Mouse (Mus musculus): ENCODE measurements at regions not wholly inside any gene's neighbourhood (a gene's known extent, or its start where the extent isn't known, plus 50 kb on each side); places are given as distances from the start of the nearest gene placed in this dataset.
A peak's percentile ranks its signal among the peaks of the same experiment; 100 is the strongest.
"Not testable (repeated sequence)": the region's sequence is repeated elsewhere in the genome, so short reads cannot be mapped to it uniquely, and the experiment has no call there.

GRCm38 (mm10) chr5:45382804-45383203, 67.2 kb downstream of the Qdpr start:
- Histone ChIP-seq H3K4me1 (ENCODE audit: control insufficient read depth, insufficient read depth, insufficient read length, low read length) (no peaks in the 10 kb centered on the region), H3K27ac (replicated peaks; ENCODE audit: low read depth, low read length) (no peak overlapping the region), H3K4me3 (ENCODE audit: insufficient read depth, low read depth, low read length) (no peak overlapping the region)

- H3K4me1 ChIP-seq (ENCODE audit: control insufficient read depth, insufficient read depth, insufficient read length, low read length): no peaks in the 10 kb centered on the region
- H3K27ac ChIP-seq (replicated peaks; ENCODE audit: low read depth, low read length): no peak overlapping the region
- H3K4me3 ChIP-seq (ENCODE audit: insufficient read depth, low read depth, low read length): no peak overlapping the region
Observed at GRCm38 (mm10) chr5:45378486-45378885, 71.5 kb downstream of the Qdpr start.

- H3K4me3 ChIP-seq (ENCODE audit: insufficient read depth, low read depth, low read length): no peak overlapping the region
- no peak overlapping the region for H3K27ac ChIP-seq (replicated peaks; ENCODE audit: low read depth, low read length)
- no peaks in the 10 kb centered on the region for H3K4me1 ChIP-seq (ENCODE audit: control insufficient read depth, insufficient read depth, insufficient read length, low read length)
Observed at GRCm38 (mm10) chr5:45373069-45373468, 77.0 kb downstream of the Qdpr start.

GRCm38 (mm10) chr5:45368451-45368850, 81.6 kb downstream of the Qdpr start:
- Histone ChIP-seq H3K4me1 (ENCODE audit: control insufficient read depth, insufficient read depth, insufficient read length, low read length) (no peaks in the 10 kb centered on the region), H3K27ac (replicated peaks; ENCODE audit: low read depth, low read length) (no peak overlapping the region), H3K4me3 (ENCODE audit: insufficient read depth, low read depth, low read length) (no peak overlapping the region)

GRCm38 (mm10) chr5:45360189-45360588, 89.8 kb downstream of the Qdpr start:
- Histone ChIP-seq H3K4me1 (ENCODE audit: control insufficient read depth, insufficient read depth, insufficient read length, low read length) (no peaks in the 10 kb centered on the region), H3K27ac (replicated peaks; ENCODE audit: low read depth, low read length) (no peak overlapping the region), H3K4me3 (ENCODE audit: insufficient read depth, low read depth, low read length) (no peak overlapping the region)

- Histone ChIP-seq H3K27ac (replicated peaks; ENCODE audit: low read depth, low read length) (no peak overlapping the region), H3K4me3 (ENCODE audit: insufficient read depth, low read depth, low read length) (no peak overlapping the region), H3K4me1 (ENCODE audit: control insufficient read depth, insufficient read depth, insufficient read length, low read length) (no peaks in the 10 kb centered on the region)
Observed at GRCm38 (mm10) chr5:45340411-45340810, 109.6 kb downstream of the Qdpr start.

GRCm38 (mm10) chr5:45336801-45337200, 113.2 kb downstream of the Qdpr start:
- no peak overlapping the region for H3K4me3 ChIP-seq (ENCODE audit: insufficient read depth, low read depth, low read length)

GRCm38 (mm10) chr5:45324468-45324867, 125.6 kb downstream of the Qdpr start:
- not testable (repeated sequence) for H3K4me3 ChIP-seq (ENCODE audit: insufficient read depth, low read depth, low read length); H3K4me1 ChIP-seq (ENCODE audit: control insufficient read depth, insufficient read depth, insufficient read length, low read length); H3K27ac ChIP-seq (replicated peaks; ENCODE audit: low read depth, low read length)

More at GRCm38 (mm10) chr5:45336801-45337200, 113.2 kb downstream of the Qdpr start:
- H3K4me1 ChIP-seq (ENCODE audit: control insufficient read depth, insufficient read depth, insufficient read length, low read length): no peaks in the 10 kb centered on the region
- H3K27ac ChIP-seq (replicated peaks; ENCODE audit: low read depth, low read length): no peak overlapping the region

GRCm38 (mm10) chr5:45323500-45323899, 126.5 kb downstream of the Qdpr start:
- H3K4me1 ChIP-seq (ENCODE audit: control insufficient read depth, insufficient read depth, insufficient read length, low read length): peaks cover 3% of the 10 kb centered on the region; the same call in 1 of the 2 replicates
- no peak overlapping the region for H3K27ac ChIP-seq (replicated peaks; ENCODE audit: low read depth, low read length)
- no peak overlapping the region for H3K4me3 ChIP-seq (ENCODE audit: insufficient read depth, low read depth, low read length)

- no peaks in the 10 kb centered on the region for H3K4me1 ChIP-seq (ENCODE audit: control insufficient read depth, insufficient read depth, insufficient read length, low read length)
- no peak overlapping the region for H3K4me3 ChIP-seq (ENCODE audit: insufficient read depth, low read depth, low read length)
- no peak overlapping the region for H3K27ac ChIP-seq (replicated peaks; ENCODE audit: low read depth, low read length)
Observed at GRCm38 (mm10) chr5:45318026-45318425, 132.0 kb downstream of the Qdpr start.

GRCm38 (mm10) chr5:45301120-45301519, 148.9 kb downstream of the Qdpr start:
- Histone ChIP-seq H3K27ac (replicated peaks; ENCODE audit: low read depth, low read length) (peak overlapping the region; percentile 73), H3K4me1 (ENCODE audit: control insufficient read depth, insufficient read depth, insufficient read length, low read length) (peaks cover 6% of the 10 kb centered on the region), H3K4me3 (ENCODE audit: insufficient read depth, low read depth, low read length) (no peak overlapping the region)

- H3K4me1 ChIP-seq (ENCODE audit: control insufficient read depth, insufficient read depth, insufficient read length, low read length): peaks cover 6% of the 10 kb centered on the region
- H3K27ac ChIP-seq (replicated peaks; ENCODE audit: low read depth, low read length): no peak overlapping the region
- no peak overlapping the region for H3K4me3 ChIP-seq (ENCODE audit: insufficient read depth, low read depth, low read length)
Observed at GRCm38 (mm10) chr5:45298872-45299271, 151.2 kb downstream of the Qdpr start.

GRCm38 (mm10) chr5:45295134-45295533, 154.9 kb downstream of the Qdpr start:
- Histone ChIP-seq H3K4me1 (ENCODE audit: control insufficient read depth, insufficient read depth, insufficient read length, low read length) (peaks cover 3% of the 10 kb centered on the region), H3K4me3 (ENCODE audit: insufficient read depth, low read depth, low read length) (no peak overlapping the region), H3K27ac (replicated peaks; ENCODE audit: low read depth, low read length) (peak overlapping the region; percentile 49)

- Histone ChIP-seq H3K27ac (replicated peaks; ENCODE audit: low read depth, low read length) (peak overlapping the region; percentile 64), H3K4me1 (ENCODE audit: control insufficient read depth, insufficient read depth, insufficient read length, low read length) (peaks cover 3% of the 10 kb centered on the region), H3K4me3 (ENCODE audit: insufficient read depth, low read depth, low read length) (no peak overlapping the region)
Observed at GRCm38 (mm10) chr5:45292833-45293546, 157.0 kb downstream of the Qdpr start.

- peaks cover 3% of the 10 kb centered on the region for H3K4me1 ChIP-seq (ENCODE audit: control insufficient read depth, insufficient read depth, insufficient read length, low read length)
- no peak overlapping the region for H3K4me3 ChIP-seq (ENCODE audit: insufficient read depth, low read depth, low read length)
- H3K27ac ChIP-seq (replicated peaks; ENCODE audit: low read depth, low read length): peak overlapping the region; percentile 64
Observed at GRCm38 (mm10) chr5:45292383-45292782, 157.7 kb downstream of the Qdpr start.

GRCm38 (mm10) chr5:45291752-45292151, 158.3 kb downstream of the Qdpr start:
- H3K4me3 ChIP-seq (ENCODE audit: insufficient read depth, low read depth, low read length): no peak overlapping the region
- H3K27ac ChIP-seq (replicated peaks; ENCODE audit: low read depth, low read length): no peak overlapping the region

More at GRCm38 (mm10) chr5:45291752-45292151, 158.3 kb downstream of the Qdpr start:
- H3K4me1 ChIP-seq (ENCODE audit: control insufficient read depth, insufficient read depth, insufficient read length, low read length): peaks cover 3% of the 10 kb centered on the region

All from brown adipose tissue, adult 24 weeks (tissue).